Mouse (Mus musculus) olfactory bulb, adult 2 months (tissue): ENCODE measurements around the gene Gad1.

Source experiments
- CTCF ChIP-seq: fragments of 200-500 bp; IDR thresholded peaks from 2 replicates; pipeline ENCODE4 v1.5.1; 2012; ENCODE audit warnings: low read depth, mild to moderate bottlenecking, low read length, moderate library complexity; ENCODE audit not compliant: insufficient read depth
- POLR2A ChIP-seq: fragments of 200-500 bp; IDR thresholded peaks from 2 replicates; pipeline ENCODE4 v1.6.1; 2012; ENCODE audit warnings: mild to moderate bottlenecking, low read depth, low read length, moderate library complexity; ENCODE audit not compliant: insufficient read depth

DNA sequence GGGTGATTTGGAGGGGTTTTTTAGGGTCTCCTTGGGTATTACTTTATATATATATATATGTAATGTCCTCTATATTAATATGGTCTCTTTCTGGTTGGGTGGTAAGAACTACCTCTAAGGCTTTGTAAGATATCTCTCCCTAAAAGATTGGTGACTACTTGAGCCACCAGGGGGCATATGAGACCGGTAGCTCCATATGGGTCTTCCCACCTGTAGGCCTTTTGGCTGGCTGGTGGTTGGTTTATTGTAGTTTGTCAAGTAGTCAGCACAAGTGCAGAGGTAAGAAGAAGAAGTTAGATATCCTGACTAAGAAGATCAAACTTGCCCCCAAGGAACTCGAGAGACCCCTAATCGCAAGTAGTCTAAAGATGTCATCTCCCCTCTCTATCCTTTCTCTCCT is 954 bp downstream of the Gad1 start:
- no peak for TF ChIP-seq CTCF
- TF ChIP-seq POLR2A, result no peak
